Mouse (Mus musculus): ENCODE data around the gene Nfib. TPM values are rescaled to one million over a fixed set of nuclear protein-coding genes. Genes with fewer than 3 reads are reported as not detected.

Nfib gene
- 0.09 to 0.32 TPM (median 0.15 TPM) in 3 of 4 replicates, not detected in the other for total RNA-seq (2023)

GRCm38 (mm10) chr4:82704841-82705794, at the start of gene Nfib:
Nfib (minus strand) TSS chr4:82705750.

Other genes starting within 250 kb of the Nfib start
- gene Zdhhc21, start 154.2 kb upstream of the Nfib start, total RNA-seq (2023): 15.2 to 22.6 TPM (median 19.7 TPM) in 4 replicates
- gene Cer1, start 179.4 kb upstream of the Nfib start, total RNA-seq (2023): not detected in 4 replicates

All from B cell, adult 62 days (primary cell).